Mouse (Mus musculus) limb, embryonic 15.5 days (tissue): ENCODE measurements around the gene Tpk1. TPM values are rescaled to one million over a fixed set of nuclear protein-coding genes. Genes with fewer than 3 reads are reported as not detected.

Source experiments
- ATAC-seq: fragments of 200-750 bp; cut with Nextera tagmentation; 2 replicates; pipeline ENCODE4 v1.8.0; 2017; ENCODE audit warnings: low read depth, moderate TSS enrichment; ENCODE audit not compliant: insufficient number of reproducible peaks, low FRiP score, low TSS enrichment
- H3K27ac ChIP-seq: fragments of 300-500 bp; sonication (generic); 2 replicates; pipeline ENCODE4 v1.5.1; 2015; ENCODE audit warnings: moderate library complexity, mild to moderate bottlenecking, inconsistent platforms
- H3K27me3 ChIP-seq: fragments of 300-500 bp; sonication (generic); 2 replicates; pipeline ENCODE4 v1.6.1; 2015; ENCODE audit warnings: inconsistent platforms
- H3K36me3 ChIP-seq: fragments of 300-500 bp; sonication (generic); 2 replicates; pipeline ENCODE4 v1.6.1; 2015; ENCODE audit warnings: inconsistent platforms
- H3K4me1 ChIP-seq: fragments of 300-500 bp; sonication (generic); 2 replicates; pipeline ENCODE4 v1.6.1; 2015; ENCODE audit warnings: inconsistent platforms
- H3K4me2 ChIP-seq: fragments of 300-500 bp; sonication (generic); 2 replicates; pipeline ENCODE4 v1.6.1; 2015; ENCODE audit warnings: mild to moderate bottlenecking, inconsistent platforms
- H3K4me3 ChIP-seq: fragments of 300-500 bp; sonication (generic); 2 replicates; pipeline ENCODE4 v1.5.1; 2015; ENCODE audit warnings: mild to moderate bottlenecking, inconsistent platforms
- H3K9ac ChIP-seq: fragments of 300-500 bp; sonication (generic); 2 replicates; pipeline ENCODE4 v1.6.1; 2015; ENCODE audit warnings: inconsistent platforms
- H3K9me3 ChIP-seq: fragments of 300-500 bp; sonication (generic); 2 replicates; pipeline ENCODE4 v1.6.1; 2016; ENCODE audit warnings: inconsistent platforms
- WGBS: fragments of 180-500 bp; shearing (Covaris S2); methylation state at CpG from one replicate; pipeline ENCODE4 v1.1.7; 2015; 5-methylcytosine and 5-hydroxymethylcytosine counted together
- polyA plus RNA-seq: library from polyadenylated mRNA; unstranded; fragments of >200 nt; fragmentation: Nextera tagmentation; extraction: Ambion mirVana; gene quantifications from 2 replicates; pipeline ENCODE4 v1.2.1, GENCODE M21; 2015

Tpk1 gene
- polyA plus RNA-seq, 1 experiment from 2014 or later = 9.2 TPM

- no peaks in the 10 kb centered on the region; the same call in 1 of the 2 replicates for H3K4me1 ChIP-seq
- 72% methylated on average over 7 of the region's 7 CpGs for WGBS
- H3K4me3 ChIP-seq = peak overlapping the region; percentile 66
- H3K27ac ChIP-seq = peak overlapping the region; percentile 96
- H3K9me3 ChIP-seq = no peaks in the 10 kb centered on the region
- no peak for ATAC-seq
- no peaks in the 10 kb centered on the region for H3K27me3 ChIP-seq
- 0 out of 2 replicates have a peak overlapping the region, but pooled peaks have one; percentile 5 for H3K9ac ChIP-seq
- H3K36me3 ChIP-seq = no peaks in the 10 kb centered on the region
- H3K4me2 ChIP-seq = peak overlapping the region; percentile 52
Observed at GRCm38 (mm10) chr6:43666611-43667400, 728 bp upstream of the Tpk1 start.

- Histone ChIP-seq H3K9ac (no peak overlapping the region), H3K9me3 (no peaks in the 10 kb centered on the region), H3K4me1 (no peaks in the 10 kb centered on the region; the same call in 1 of the 2 replicates), H3K4me2 (no peak overlapping the region), H3K27me3 (no peaks in the 10 kb centered on the region), H3K27ac (no peak overlapping the region), H3K4me3 (no peak overlapping the region), H3K36me3 (no peaks in the 10 kb centered on the region)
- ATAC-seq = no peak
- 85% methylated on average over 2 of the region's 2 CpGs for WGBS
Observed at GRCm38 (mm10) chr6:43661822-43662221, 4.3 kb downstream of the Tpk1 start.

- H3K27ac ChIP-seq = no peak overlapping the region
- no peak overlapping the region for H3K4me2 ChIP-seq
- no peaks in the 10 kb centered on the region for H3K36me3 ChIP-seq
- no peak for ATAC-seq
- H3K9ac ChIP-seq = no peak overlapping the region
- H3K4me3 ChIP-seq = no peak overlapping the region
- 75% methylated on average over 4 of the region's 4 CpGs for WGBS
- no peaks in the 10 kb centered on the region for H3K27me3 ChIP-seq
- H3K9me3 ChIP-seq = no peaks in the 10 kb centered on the region
- no peaks in the 10 kb centered on the region for H3K4me1 ChIP-seq
Observed at GRCm38 (mm10) chr6:43658290-43658689, 7.8 kb downstream of the Tpk1 start.

GRCm38 (mm10) chr6:43657845-43658244 is 8.2 kb downstream of the Tpk1 start:
- Histone ChIP-seq H3K27me3 (no peaks in the 10 kb centered on the region), H3K9ac (no peak overlapping the region), H3K9me3 (no peaks in the 10 kb centered on the region), H3K4me1 (no peaks in the 10 kb centered on the region), H3K4me3 (no peak overlapping the region), H3K4me2 (no peak overlapping the region), H3K36me3 (no peaks in the 10 kb centered on the region), H3K27ac (no peak overlapping the region)
- 89% methylated on average over 3 of the region's 3 CpGs for WGBS
- no peak for ATAC-seq

- Histone ChIP-seq H3K36me3 (no peaks in the 10 kb centered on the region), H3K4me3 (no peak overlapping the region), H3K4me1 (no peaks in the 10 kb centered on the region), H3K27me3 (no peaks in the 10 kb centered on the region), H3K27ac (no peak overlapping the region), H3K9me3 (no peaks in the 10 kb centered on the region), H3K9ac (no peak overlapping the region), H3K4me2 (no peak overlapping the region)
- whole genome bisulfite sequencing = 84% methylated on average over 8 of the region's 8 CpGs
- no peak for ATAC-seq
Observed at GRCm38 (mm10) chr6:43654876-43655456, 11.1 kb downstream of the Tpk1 start.

- no peak overlapping the region for H3K9ac ChIP-seq
- no peaks in the 10 kb centered on the region for H3K9me3 ChIP-seq
- H3K4me3 ChIP-seq = no peak overlapping the region
- no peak for ATAC-seq
- no peak overlapping the region for H3K27ac ChIP-seq
- H3K4me1 ChIP-seq = no peaks in the 10 kb centered on the region
- H3K4me2 ChIP-seq = no peak overlapping the region
- no peaks in the 10 kb centered on the region for H3K36me3 ChIP-seq
- no peaks in the 10 kb centered on the region for H3K27me3 ChIP-seq
- 65% methylated on average over 2 of the region's 2 CpGs for WGBS
Observed at GRCm38 (mm10) chr6:43649516-43649915, 16.6 kb downstream of the Tpk1 start.

- Histone ChIP-seq H3K9ac (no peak overlapping the region), H3K27me3 (no peaks in the 10 kb centered on the region), H3K9me3 (no peaks in the 10 kb centered on the region), H3K4me3 (no peak overlapping the region), H3K36me3 (no peaks in the 10 kb centered on the region), H3K27ac (no peak overlapping the region), H3K4me2 (no peak overlapping the region), H3K4me1 (no peaks in the 10 kb centered on the region)
- ATAC-seq = no peak
- 89% methylated on average over 2 of the region's 2 CpGs for WGBS
Observed at GRCm38 (mm10) chr6:43645674-43646073, 20.4 kb downstream of the Tpk1 start.

- no peak for ATAC-seq
Observed at GRCm38 (mm10) chr6:43645105-43645504, 21.0 kb downstream of the Tpk1 start.

GRCm38 (mm10) chr6:43643718-43644117 is 22.4 kb downstream of the Tpk1 start:
- H3K9me3 ChIP-seq = no peaks in the 10 kb centered on the region
- no peaks in the 10 kb centered on the region for H3K27me3 ChIP-seq
- no peaks in the 10 kb centered on the region for H3K36me3 ChIP-seq
- no peaks in the 10 kb centered on the region for H3K4me1 ChIP-seq
- ATAC-seq = no peak
- WGBS = 59% methylated on average over 6 of the region's 6 CpGs
- H3K4me2 ChIP-seq = no peak overlapping the region
- no peak overlapping the region for H3K4me3 ChIP-seq
- no peak overlapping the region for H3K9ac ChIP-seq
- no peak overlapping the region for H3K27ac ChIP-seq

More at GRCm38 (mm10) chr6:43645105-43645504, 21.0 kb downstream of the Tpk1 start:
- WGBS = 87% methylated on average over 1 of the region's 1 CpGs
- Histone ChIP-seq H3K36me3 (no peaks in the 10 kb centered on the region), H3K27ac (no peak overlapping the region), H3K9me3 (no peaks in the 10 kb centered on the region), H3K27me3 (no peaks in the 10 kb centered on the region), H3K9ac (no peak overlapping the region), H3K4me2 (no peak overlapping the region), H3K4me1 (no peaks in the 10 kb centered on the region), H3K4me3 (no peak overlapping the region)

- Histone ChIP-seq H3K4me2 (no peak overlapping the region), H3K36me3 (no peaks in the 10 kb centered on the region), H3K27ac (no peak overlapping the region), H3K9me3 (no peaks in the 10 kb centered on the region), H3K4me1 (no peaks in the 10 kb centered on the region), H3K27me3 (no peaks in the 10 kb centered on the region), H3K9ac (no peak overlapping the region), H3K4me3 (no peak overlapping the region)
- no peak for ATAC-seq
- 55% methylated on average over 5 of the region's 5 CpGs for WGBS
Observed at GRCm38 (mm10) chr6:43642375-43642774, 23.7 kb downstream of the Tpk1 start.

- no peak for ATAC-seq
- H3K9me3 ChIP-seq = no peaks in the 10 kb centered on the region
- H3K27ac ChIP-seq = no peak overlapping the region
- no peaks in the 10 kb centered on the region for H3K36me3 ChIP-seq
- H3K9ac ChIP-seq = no peak overlapping the region
- H3K27me3 ChIP-seq = no peaks in the 10 kb centered on the region
- no peaks in the 10 kb centered on the region for H3K4me1 ChIP-seq
- H3K4me3 ChIP-seq = no peak overlapping the region
- no peak overlapping the region for H3K4me2 ChIP-seq
Observed at GRCm38 (mm10) chr6:43640621-43641020, 25.5 kb downstream of the Tpk1 start.

- no peak overlapping the region for H3K9ac ChIP-seq
- no peaks in the 10 kb centered on the region for H3K9me3 ChIP-seq
- H3K4me3 ChIP-seq = no peak overlapping the region
- no peaks in the 10 kb centered on the region for H3K27me3 ChIP-seq
- H3K27ac ChIP-seq = no peak overlapping the region
- H3K36me3 ChIP-seq = no peaks in the 10 kb centered on the region
- 82% methylated on average over 1 of the region's 1 CpGs for WGBS
- no peak for ATAC-seq
- H3K4me1 ChIP-seq = no peaks in the 10 kb centered on the region
- H3K4me2 ChIP-seq = no peak overlapping the region
Observed at GRCm38 (mm10) chr6:43638865-43639264, 27.2 kb downstream of the Tpk1 start.
